Mouse (Mus musculus) limb, embryonic 13.5 days (tissue): ENCODE data around the gene Atp6v0e2. TPM values are rescaled to one million over a fixed set of nuclear protein-coding genes. Genes with fewer than 3 reads are reported as not detected.

ENCODE experiments used
- ATAC-seq: fragments of 200-750 bp; cut with Nextera tagmentation; 2 replicates; pipeline ENCODE4 v1.8.0; 2017; ENCODE audit warnings: low read depth, moderate number of reproducible peaks, moderate TSS enrichment; ENCODE audit not compliant: low FRiP score
- H3K27ac ChIP-seq: fragments of 300-500 bp; sonication (generic); 2 replicates; pipeline ENCODE4 v1.5.1; 2015; ENCODE audit warnings: inconsistent platforms, mild to moderate bottlenecking, moderate library complexity
- H3K27me3 ChIP-seq: fragments of 300-500 bp; sonication (generic); 2 replicates; pipeline ENCODE4 v1.6.1; 2015; ENCODE audit warnings: mild to moderate bottlenecking, inconsistent platforms
- H3K36me3 ChIP-seq: fragments of 300-500 bp; sonication (generic); 2 replicates; pipeline ENCODE4 v1.6.1; 2015; ENCODE audit warnings: inconsistent platforms, mild to moderate bottlenecking, moderate library complexity
- H3K4me1 ChIP-seq: fragments of 300-500 bp; sonication (generic); 2 replicates; pipeline ENCODE4 v1.6.1; 2015; ENCODE audit warnings: inconsistent platforms
- H3K4me2 ChIP-seq: fragments of 300-500 bp; sonication (generic); replicated peaks from 2 replicates; pipeline ENCODE4 v1.6.1; 2015; ENCODE audit warnings: inconsistent platforms, mild to moderate bottlenecking, moderate library complexity
- H3K4me3 ChIP-seq: fragments of 300-500 bp; sonication (generic); 2 replicates; pipeline ENCODE4 v1.5.1; 2015; ENCODE audit warnings: moderate library complexity, mild to moderate bottlenecking, inconsistent platforms
- H3K9ac ChIP-seq: fragments of 300-500 bp; sonication (generic); 2 replicates; pipeline ENCODE4 v1.6.1; 2015; ENCODE audit warnings: mild to moderate bottlenecking, inconsistent platforms
- H3K9me3 ChIP-seq: fragments of 300-500 bp; sonication (generic); 2 replicates; pipeline ENCODE4 v1.6.1; 2016; ENCODE audit warnings: inconsistent platforms
- WGBS: fragments of 180-500 bp; shearing (Covaris S2); methylation state at CpG from one replicate; pipeline ENCODE4 v1.1.7; 2015; 5-methylcytosine and 5-hydroxymethylcytosine counted together
- polyA plus RNA-seq: library from polyadenylated mRNA; unstranded; fragments of >200 nt; fragmentation: Nextera tagmentation; extraction: Ambion mirVana; gene quantifications from 2 replicates; pipeline ENCODE4 v1.2.1, GENCODE M21; 2015

Atp6v0e2 gene
- polyA plus RNA-seq, 1 experiment from 2014 or later: 9.2 TPM

DNA sequence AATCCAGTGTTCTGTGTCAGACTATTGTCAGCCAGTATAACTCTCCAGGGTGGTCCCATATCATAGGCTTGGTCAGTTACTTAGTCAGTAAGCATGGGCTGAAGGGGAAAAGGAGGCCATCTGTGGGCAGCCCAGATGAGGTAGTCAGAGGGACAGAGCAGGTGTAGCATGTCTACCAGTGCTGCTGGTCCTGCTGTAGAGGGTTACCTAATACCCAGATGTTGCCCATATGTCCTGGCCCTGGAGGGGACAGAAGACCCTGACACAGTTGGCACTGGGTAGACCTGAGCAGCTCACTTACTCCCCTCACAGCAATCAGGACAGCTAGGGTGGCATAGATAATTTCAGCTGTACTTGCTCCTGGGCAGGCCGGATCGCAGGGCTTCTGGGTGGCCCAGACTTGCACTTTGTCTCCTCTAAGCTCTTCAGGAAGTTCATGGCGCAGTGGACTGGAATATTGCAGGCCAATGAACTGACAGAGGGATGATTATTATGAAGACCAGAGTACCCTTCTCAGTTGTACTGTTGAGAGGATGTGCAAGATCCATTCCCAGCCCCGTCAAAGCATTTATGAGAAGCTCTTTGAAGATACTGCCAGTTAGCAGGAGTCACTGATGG lies 28.4 kb downstream of the Atp6v0e2 start:
- H3K4me2 ChIP-seq: no peak overlapping the region
- H3K4me3 ChIP-seq: no peak overlapping the region
- H3K9me3 ChIP-seq: peaks cover 4% of the 10 kb centered on the region; the same call in 1 of the 2 replicates
- 80% methylated on average over 4 of the region's 4 CpGs for WGBS
- no peaks in the 10 kb centered on the region for H3K27me3 ChIP-seq
- H3K9ac ChIP-seq: no peak overlapping the region
- peaks cover 24% of the 10 kb centered on the region for H3K4me1 ChIP-seq
- ATAC-seq: no peak
- peaks cover 38% of the 10 kb centered on the region for H3K36me3 ChIP-seq
- 0 out of 2 replicates have a peak overlapping the region, but pooled peaks have one; percentile 22 for H3K27ac ChIP-seq

DNA sequence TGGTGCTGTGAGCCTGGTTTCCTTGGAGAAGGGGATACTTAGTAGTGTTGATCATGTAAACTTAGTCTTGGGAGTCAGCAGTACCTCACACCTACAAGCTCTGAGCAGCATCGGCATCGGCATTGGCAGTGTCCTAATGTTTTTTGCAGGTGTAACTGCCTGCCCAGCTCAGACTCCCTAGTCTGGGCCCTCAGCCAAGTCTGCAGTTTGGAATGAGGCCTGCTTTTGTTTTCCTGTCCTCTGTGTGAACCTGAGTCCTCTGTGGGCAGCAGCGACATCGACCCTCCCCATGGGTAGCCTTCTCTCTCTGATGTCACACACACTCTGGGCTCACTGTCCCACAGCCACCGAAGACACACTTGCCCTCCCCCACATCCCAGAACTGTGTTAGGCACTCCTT lies 28.9 kb downstream of the Atp6v0e2 start:
- peak; percentile 78 for ATAC-seq
- Histone ChIP-seq H3K9me3 (peaks cover 4% of the 10 kb centered on the region; the same call in 1 of the 2 replicates), H3K9ac (no peak overlapping the region; the same call in 1 of the 2 replicates), H3K36me3 (peaks cover 38% of the 10 kb centered on the region), H3K27ac (0 out of 2 replicates have a peak overlapping the region, but pooled peaks have one; percentile 22), H3K4me2 (no peak overlapping the region), H3K4me3 (no peak overlapping the region), H3K27me3 (no peaks in the 10 kb centered on the region), H3K4me1 (peaks cover 24% of the 10 kb centered on the region)
- 35% methylated on average over 5 of the region's 5 CpGs for WGBS

DNA sequence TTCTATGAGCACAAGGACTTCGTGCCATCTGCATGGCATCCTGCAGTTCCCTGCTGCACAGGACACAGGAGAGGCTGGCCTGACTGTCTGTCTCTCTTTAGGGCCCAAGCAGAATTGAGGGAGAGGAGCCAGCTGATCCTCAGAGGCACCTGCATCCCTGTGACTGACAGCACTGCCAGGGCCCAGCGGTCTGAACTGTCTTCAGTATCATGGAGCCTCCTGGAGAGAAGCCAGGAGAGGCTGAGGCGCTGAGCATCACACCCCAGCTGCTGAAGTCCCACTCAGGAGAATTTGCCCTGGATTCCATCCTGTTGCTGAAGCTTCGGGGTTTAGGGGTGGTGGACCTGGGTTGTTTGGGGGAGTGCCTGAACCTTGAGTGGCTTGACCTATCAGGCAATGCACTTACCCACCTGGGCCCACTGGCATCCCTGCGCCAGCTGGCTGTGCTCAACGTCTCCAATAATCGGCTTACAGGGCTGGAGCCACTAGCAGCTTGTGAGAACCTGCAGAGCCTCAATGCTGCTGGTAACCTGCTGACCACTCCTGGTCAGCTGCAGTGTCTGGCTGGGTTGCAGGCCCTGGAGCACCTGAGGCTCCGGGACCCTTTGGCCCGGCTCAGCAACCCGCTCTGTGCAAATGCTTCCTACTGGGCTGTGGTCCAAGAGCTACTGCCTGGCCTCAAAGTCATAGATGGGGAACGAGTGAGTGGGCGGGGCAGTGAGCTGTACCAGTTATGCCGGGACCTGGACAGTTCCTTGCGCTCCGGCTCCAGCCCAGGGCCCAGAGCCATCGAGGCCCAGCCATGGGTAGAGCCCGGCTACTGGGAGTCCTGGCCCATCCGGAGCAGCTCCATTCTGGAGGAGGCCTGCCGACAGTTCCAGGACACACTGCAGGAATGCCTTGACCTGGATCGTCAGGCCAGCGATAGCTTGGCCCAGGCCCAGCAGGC lies 30.9 kb downstream of the Atp6v0e2 start:
- 81% methylated on average over 21 of the region's 21 CpGs for WGBS
- no peak for ATAC-seq
- peaks cover 38% of the 10 kb centered on the region for H3K4me1 ChIP-seq
- H3K4me2 ChIP-seq: no peak overlapping the region
- no peak overlapping the region for H3K9ac ChIP-seq
- peaks cover 4% of the 10 kb centered on the region; the same call in 1 of the 2 replicates for H3K9me3 ChIP-seq
- H3K4me3 ChIP-seq: no peak overlapping the region
- H3K27ac ChIP-seq: no peak overlapping the region
- peaks cover 38% of the 10 kb centered on the region for H3K36me3 ChIP-seq
- no peaks in the 10 kb centered on the region for H3K27me3 ChIP-seq

DNA sequence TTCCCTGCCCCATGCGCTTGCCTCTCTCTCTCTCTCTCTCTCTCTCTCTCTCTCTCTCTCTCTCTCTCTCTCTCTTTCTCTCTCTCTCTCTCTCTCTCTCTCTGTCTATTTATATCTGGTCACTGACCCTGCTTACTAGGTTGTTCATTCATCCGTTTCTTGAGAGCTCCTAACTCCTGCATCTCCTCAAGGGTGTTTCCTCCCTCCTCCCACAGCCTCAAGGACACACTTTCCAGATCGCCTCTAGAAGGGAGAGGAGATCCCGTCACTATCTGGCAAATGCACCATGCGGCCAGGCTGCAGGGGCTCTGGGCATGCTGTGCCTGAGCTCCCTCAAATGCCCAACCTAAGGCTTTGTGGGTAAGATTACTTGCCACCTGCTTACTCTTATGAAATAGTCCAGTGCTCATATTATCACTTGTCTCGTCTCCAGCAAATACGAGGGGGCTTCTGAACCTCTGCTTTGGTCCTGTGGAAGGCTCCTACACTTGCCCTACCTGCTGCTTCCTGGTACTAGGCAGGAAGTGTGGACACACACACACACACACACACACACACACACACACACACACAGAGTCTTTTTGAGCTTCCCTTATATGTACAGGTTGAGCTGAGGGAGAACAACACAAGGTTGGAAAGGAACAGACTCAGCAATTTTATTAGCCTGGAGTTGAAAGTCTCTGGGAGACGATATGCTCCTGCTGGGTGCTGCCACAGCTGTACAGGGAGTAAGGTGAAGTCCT lies 31.8 kb downstream of the Atp6v0e2 start:
- H3K27ac ChIP-seq: no peak overlapping the region
- no peak for ATAC-seq
- H3K4me1 ChIP-seq: peaks cover 39% of the 10 kb centered on the region
- no peak overlapping the region for H3K4me3 ChIP-seq
- H3K9ac ChIP-seq: no peak overlapping the region
- no peaks in the 10 kb centered on the region for H3K27me3 ChIP-seq
- H3K9me3 ChIP-seq: peaks cover 4% of the 10 kb centered on the region; the same call in 1 of the 2 replicates
- no peak overlapping the region for H3K4me2 ChIP-seq
- 90% methylated on average over 7 of the region's 8 CpGs for WGBS
- peaks cover 30% of the 10 kb centered on the region for H3K36me3 ChIP-seq

DNA sequence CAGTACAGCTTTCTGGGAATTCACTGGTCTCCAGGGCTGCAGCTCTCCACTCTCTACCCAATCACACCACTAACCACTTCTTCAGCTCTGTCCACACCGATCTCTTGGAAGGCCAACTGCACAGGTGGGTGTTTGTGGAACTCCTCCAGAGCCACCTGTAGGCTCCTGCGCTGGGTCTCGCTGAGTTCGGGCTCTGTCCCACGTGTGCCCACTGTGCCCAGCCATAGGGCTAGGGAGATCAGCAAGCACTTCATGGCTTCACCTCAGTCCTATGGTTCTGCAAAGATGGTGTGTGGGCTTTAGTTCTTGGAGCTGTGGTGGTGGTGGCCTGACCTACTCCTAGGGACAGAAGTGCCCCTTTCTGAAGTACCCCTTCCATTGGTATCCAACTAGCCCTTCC lies 34.6 kb downstream of the Atp6v0e2 start:
- peaks cover 4% of the 10 kb centered on the region; the same call in 1 of the 2 replicates for H3K9me3 ChIP-seq
- WGBS: 91% methylated on average over 5 of the region's 5 CpGs
- ATAC-seq: no peak
- H3K4me3 ChIP-seq: no peak overlapping the region
- H3K4me1 ChIP-seq: peaks cover 25% of the 10 kb centered on the region
- H3K4me2 ChIP-seq: peak overlapping the region; percentile 16; the same call in 1 of the 2 replicates
- H3K36me3 ChIP-seq: peaks cover 21% of the 10 kb centered on the region
- H3K9ac ChIP-seq: no peak overlapping the region
- H3K27ac ChIP-seq: peak overlapping the region; percentile 44; the same call in 1 of the 2 replicates
- no peaks in the 10 kb centered on the region for H3K27me3 ChIP-seq

DNA sequence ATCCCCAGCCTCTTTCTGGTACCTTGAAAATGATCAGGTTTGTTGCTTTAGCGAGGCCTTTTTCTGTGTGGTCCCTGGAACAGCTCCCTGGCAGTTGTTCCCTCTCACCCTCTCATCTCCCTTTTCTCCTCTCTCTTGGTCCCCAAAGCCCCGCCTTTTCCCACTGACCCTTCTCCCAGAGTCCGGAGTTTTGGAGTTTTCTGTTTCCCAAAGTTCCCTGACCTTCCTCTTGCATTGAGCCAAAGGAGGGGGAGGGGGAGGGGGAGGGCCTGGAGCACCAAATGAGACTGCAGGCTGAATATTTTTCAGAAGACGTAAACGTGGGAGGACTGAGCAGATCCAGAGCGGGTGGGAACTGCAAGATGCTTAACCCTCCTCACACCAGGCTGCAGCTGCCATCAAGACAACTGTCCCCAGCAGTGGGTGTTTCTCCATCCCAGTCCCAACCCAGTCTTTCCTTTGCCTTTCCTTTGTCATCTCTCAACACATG lies 35.2 kb downstream of the Atp6v0e2 start, which contains the start of gene Rarres2:
TSS of gene Rarres2 (minus strand) at position 218 of the 490 bp plus-strand sequence.
- peak within 1 kb of the TSS; percentile 3; the same call in 1 of the 2 replicates for H3K4me3 ChIP-seq
- H3K27ac ChIP-seq: peak within 1 kb of the TSS; percentile 44; the same call in 1 of the 2 replicates
- H3K9ac ChIP-seq: no peak within 1 kb of the TSS
- H3K27me3 ChIP-seq: no peaks in the 10 kb centered on the region
- peak within 1 kb of the TSS; percentile 16; the same call in 1 of the 2 replicates for H3K4me2 ChIP-seq
- peaks cover 25% of the 10 kb centered on the region for H3K4me1 ChIP-seq
- H3K36me3 ChIP-seq: peaks cover 21% of the 10 kb centered on the region
- 0 out of 2 replicates have a peak, but pooled peaks have one; percentile 64 for ATAC-seq
- 17% methylated on average over 6 of the region's 6 CpGs for WGBS
- peaks cover 4% of the 10 kb centered on the region; the same call in 1 of the 2 replicates for H3K9me3 ChIP-seq

DNA sequence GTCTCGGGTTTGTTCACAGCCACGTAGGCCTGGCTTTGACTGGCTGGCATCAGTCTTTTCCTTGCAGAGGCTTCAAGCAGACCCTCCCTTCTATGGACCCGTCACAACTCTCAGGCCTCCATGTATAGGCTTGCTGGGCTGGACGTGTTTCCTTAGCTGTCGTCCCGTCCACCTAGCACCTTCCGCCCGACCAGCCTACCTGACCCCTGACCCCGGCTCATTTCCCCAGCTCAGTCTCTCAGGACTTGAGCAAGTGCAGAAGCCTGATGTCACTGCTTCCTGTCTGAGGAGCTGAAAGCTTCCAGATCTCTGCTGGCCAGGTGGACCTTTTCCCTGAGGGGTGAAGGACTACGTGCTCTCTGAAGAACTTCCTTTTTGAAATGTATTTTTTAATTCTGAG lies 35.9 kb downstream of the Atp6v0e2 start:
- Histone ChIP-seq H3K36me3 (peaks cover 17% of the 10 kb centered on the region), H3K27ac (0 out of 2 replicates have a peak overlapping the region, but pooled peaks have one; percentile 28), H3K4me2 (no peak overlapping the region), H3K4me1 (peaks cover 20% of the 10 kb centered on the region), H3K9me3 (peaks cover 4% of the 10 kb centered on the region; the same call in 1 of the 2 replicates), H3K4me3 (no peak overlapping the region), H3K9ac (no peak overlapping the region), H3K27me3 (no peaks in the 10 kb centered on the region)
- WGBS: 18% methylated on average over 10 of the region's 10 CpGs
- ATAC-seq: no peak

DNA sequence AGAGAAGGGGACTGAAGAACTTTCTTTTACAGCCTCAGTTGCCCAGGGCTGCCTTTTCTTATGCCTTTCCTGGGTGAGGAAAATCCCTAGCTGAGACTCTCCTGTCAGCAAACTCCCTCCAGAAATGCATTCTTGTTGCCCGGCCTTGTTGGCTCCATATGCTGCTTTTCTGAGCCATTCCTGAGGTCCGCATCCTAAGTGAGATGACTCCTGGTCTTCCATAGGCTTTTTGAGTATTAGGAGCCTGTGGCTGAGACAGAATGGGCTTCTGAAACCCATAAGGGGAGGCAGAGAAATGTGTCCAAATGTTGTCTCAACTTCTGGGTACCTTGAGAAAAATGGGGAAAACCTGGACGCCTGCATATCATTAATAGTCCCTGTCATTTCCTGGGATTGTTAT lies 36.6 kb downstream of the Atp6v0e2 start:
- H3K4me3 ChIP-seq: no peak overlapping the region
- peaks cover 12% of the 10 kb centered on the region for H3K36me3 ChIP-seq
- peaks cover 15% of the 10 kb centered on the region for H3K4me1 ChIP-seq
- peaks cover 4% of the 10 kb centered on the region; the same call in 1 of the 2 replicates for H3K9me3 ChIP-seq
- H3K9ac ChIP-seq: no peak overlapping the region
- no peak overlapping the region for H3K27ac ChIP-seq
- no peaks in the 10 kb centered on the region for H3K27me3 ChIP-seq
- WGBS: 61% methylated on average over 3 of the region's 3 CpGs
- ATAC-seq: no peak
- no peak overlapping the region for H3K4me2 ChIP-seq

DNA sequence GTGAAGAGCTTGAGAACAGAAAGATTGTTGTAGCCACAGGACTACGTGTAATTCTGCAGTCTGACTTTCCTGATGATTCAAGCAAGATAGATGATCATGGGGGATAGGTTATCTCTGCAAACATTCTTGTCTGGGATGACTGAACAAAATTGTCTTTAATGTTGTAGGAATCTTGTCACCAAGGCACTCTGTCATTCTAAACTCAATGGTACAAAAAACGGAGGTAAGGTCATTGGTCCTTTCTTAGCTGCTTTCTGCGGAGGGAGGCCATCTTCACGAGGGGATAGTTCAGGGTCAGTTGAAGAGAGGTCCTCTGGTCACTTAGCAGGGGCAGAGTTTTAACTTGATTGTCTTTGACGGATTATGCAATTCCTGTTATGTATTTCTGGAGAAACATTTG lies 41.3 kb downstream of the Atp6v0e2 start:
- no peaks in the 10 kb centered on the region for H3K36me3 ChIP-seq
- 51% methylated on average over 5 of the region's 5 CpGs for WGBS
- no peak overlapping the region for H3K4me2 ChIP-seq
- no peak for ATAC-seq
- no peaks in the 10 kb centered on the region for H3K27me3 ChIP-seq
- H3K9ac ChIP-seq: no peak overlapping the region
- no peaks in the 10 kb centered on the region for H3K4me1 ChIP-seq
- H3K27ac ChIP-seq: no peak overlapping the region
- H3K4me3 ChIP-seq: no peak overlapping the region
- H3K9me3 ChIP-seq: no peaks in the 10 kb centered on the region

DNA sequence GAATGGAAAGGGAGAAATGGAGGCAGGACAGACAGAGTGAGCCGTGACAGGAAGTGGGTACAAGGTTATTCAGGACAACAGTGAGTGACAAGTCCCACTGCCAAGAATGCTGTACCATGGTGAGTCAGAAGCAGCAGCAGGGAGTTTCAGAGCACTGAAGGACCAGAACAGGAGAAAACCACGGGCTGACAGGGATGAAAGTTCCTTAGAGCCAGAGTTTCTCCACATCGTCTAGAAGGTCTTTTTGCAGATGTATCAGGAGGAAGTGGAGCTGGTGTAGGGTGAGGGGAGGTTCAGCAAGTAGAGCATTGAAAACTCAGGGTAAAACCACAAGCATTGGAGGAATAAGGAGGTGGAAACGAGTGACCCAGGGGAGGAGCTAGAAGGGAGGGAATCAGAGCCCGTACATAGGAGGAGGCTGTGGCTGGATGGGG lies 41.8 kb downstream of the Atp6v0e2 start:
- Histone ChIP-seq H3K36me3 (no peaks in the 10 kb centered on the region), H3K27me3 (no peaks in the 10 kb centered on the region), H3K4me2 (no peak overlapping the region), H3K27ac (no peak overlapping the region), H3K4me1 (no peaks in the 10 kb centered on the region), H3K4me3 (no peak overlapping the region), H3K9me3 (no peaks in the 10 kb centered on the region), H3K9ac (no peak overlapping the region)
- 37% methylated on average over 5 of the region's 5 CpGs for WGBS
- ATAC-seq: no peak

DNA sequence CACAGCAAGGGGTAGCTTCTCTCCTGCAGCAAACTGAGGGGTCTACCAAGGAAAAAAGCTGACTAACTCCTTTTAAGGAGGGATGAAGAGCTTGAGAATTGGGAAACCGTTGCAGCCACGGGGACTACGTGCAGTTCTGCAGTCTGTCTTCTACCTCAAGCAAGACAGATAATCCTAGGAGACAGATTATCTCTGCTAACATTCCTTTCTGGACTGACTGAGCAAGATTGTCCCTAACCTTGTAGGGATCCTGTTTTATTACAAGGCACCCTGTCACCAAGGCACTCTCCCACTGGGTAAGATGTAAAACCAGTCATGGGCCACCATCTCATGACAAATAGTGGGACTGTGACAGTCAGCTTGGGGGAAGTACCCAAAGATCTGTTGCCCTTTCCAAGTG lies 43.8 kb downstream of the Atp6v0e2 start:
- Histone ChIP-seq H3K9me3 (no peaks in the 10 kb centered on the region), H3K9ac (no peak overlapping the region), H3K27me3 (no peaks in the 10 kb centered on the region), H3K4me2 (no peak overlapping the region), H3K4me1 (no peaks in the 10 kb centered on the region), H3K4me3 (no peak overlapping the region), H3K36me3 (no peaks in the 10 kb centered on the region), H3K27ac (no peak overlapping the region)
- ATAC-seq: no peak
- WGBS: 50% methylated on average over 3 of the region's 3 CpGs
